Mouse (Mus musculus) urinary bladder, postnatal 4 days (tissue): ENCODE data around the gene Taf10.

Experiments used
- DNase-seq, 2 experiments: peaks; one replicate each; pipeline ENCODE4 v3.0.0; 2021 to 2022; ENCODE audit warnings: low spot score in 2 of 2

Taf10 gene

DNA sequence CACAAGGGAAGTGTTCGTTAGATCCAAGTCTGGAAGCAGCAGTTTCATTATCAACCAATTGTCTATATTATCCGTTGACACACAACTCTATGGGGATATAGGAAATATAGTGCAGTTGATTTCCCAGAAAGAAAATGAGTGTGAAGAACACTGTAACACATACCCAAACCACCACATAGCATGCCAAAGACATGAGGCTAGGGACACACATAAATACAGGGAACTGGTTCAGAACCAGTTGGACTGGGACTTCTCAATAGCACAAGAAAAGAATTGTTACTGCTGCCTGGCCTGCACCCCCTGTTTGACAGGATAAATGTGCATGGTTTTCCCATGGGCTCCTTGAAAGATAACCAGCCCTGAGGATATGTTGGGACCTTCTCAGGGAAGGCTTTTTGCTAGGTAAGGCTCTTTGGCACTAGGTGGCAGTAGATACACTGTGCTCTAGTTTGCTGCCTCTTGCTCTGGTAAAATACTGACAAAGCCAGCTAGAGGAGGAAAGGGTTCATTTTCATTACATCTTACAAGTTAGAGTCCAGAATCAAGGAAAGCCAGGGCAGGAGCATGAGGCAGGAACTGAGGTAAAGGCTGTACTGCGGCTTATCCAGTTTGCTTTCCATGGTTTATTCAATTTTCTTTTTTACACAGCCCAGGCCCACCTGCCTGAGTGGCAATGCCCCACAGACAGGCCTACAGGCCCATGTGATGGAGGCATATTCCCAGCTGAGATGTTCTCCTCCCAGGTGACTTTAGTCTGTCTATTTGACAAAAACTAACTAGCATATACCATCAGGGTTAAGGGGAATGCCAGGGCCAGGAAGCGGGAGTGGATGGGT, 17.8 kb downstream of the Taf10 start:
- peak in 1 of 2 experiments; percentile 49 for DNase-seq

DNA sequence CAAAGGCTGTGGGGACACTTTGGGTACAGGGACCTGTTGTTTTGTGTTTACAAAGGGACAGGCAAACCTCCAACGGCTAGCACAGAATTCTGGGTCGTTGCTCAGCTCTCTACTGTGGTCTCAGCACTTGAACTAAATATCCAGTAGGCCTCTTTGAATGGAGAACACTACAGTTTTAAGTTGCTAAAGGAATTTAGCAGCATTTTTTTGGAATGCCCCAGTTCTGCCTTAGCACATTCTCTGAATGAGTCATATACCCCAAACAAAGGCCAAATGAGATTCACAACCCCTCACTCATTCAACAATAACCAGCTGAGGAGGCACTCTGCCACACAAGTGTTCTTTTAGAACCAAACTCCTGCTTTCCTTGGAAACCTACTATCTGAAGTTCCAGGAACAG, 22.2 kb downstream of the Taf10 start:
- DNase-seq, result no peak

DNA sequence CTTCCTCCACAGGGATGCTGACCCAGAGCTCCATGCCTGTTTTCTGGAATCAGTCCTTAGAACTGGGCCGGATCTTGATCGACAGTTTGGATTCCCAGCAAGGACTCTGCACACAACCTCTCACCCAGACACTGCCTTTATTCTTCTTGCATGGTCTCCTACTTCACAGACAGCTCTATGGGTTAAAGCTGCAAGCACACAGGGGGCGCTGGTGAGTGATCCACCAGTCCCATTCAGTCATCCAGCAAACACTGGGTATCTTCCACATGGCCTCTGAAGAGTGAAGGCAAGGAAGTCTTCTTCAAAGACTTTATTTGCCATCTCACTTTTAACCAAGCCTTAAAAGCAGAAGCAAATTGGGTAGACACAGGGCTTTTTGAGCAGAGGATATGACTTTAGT, 28.8 kb downstream of the Taf10 start:
- DNase-seq, result no peak

DNA sequence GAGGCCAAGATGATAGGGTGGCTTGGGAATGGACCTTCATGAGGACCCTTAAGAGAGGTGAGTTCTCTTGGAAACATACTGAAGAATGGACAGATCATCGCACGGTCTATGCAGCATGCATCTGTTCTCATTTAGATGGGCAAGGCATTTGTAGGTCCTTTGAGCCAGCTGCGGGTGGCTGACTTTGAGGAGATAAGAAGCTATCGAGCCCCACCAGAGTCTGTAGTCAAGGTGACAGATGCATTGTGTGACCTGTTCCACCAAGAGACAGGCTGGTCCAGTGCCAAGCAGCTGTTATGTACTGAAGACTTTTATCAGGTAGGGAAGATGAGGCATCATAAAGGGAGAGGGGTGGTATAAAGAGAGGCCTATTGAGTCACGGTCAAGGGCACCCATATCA, 35.4 kb downstream of the Taf10 start:
- DNase-seq, result no peak

GRCm38 (mm10) chr7:105703816-105704215, 40.3 kb downstream of the Taf10 start:
- no peak for DNase-seq

- no peak for DNase-seq
These were observed 41.0 kb downstream of the Taf10 start for GRCm38 (mm10) chr7:105703184-105703583.

- DNase-seq, result no peak
These were observed 53.3 kb downstream of the Taf10 start for GRCm38 (mm10) chr7:105690875-105691274.
